Mouse (Mus musculus) intestine, embryonic 15.5 days (tissue): Measurements from ENCODE around the gene Boll. TPM values are rescaled to one million over a fixed set of nuclear protein-coding genes. Genes with fewer than 3 reads are reported as not detected.
"Not testable (repeated sequence)": the region's sequence is repeated elsewhere in the genome, so short reads cannot be mapped to it uniquely, and the experiment has no call there.

Source experiments
- ATAC-seq: fragments of 200-750 bp; cut with Nextera tagmentation; 2 replicates; pipeline ENCODE4 v1.8.0; 2017; ENCODE audit warnings: moderate TSS enrichment, moderate library complexity
- H3K27ac ChIP-seq: fragments of 300-500 bp; sonication (generic); 2 replicates; pipeline ENCODE4 v1.5.1; 2015; ENCODE audit warnings: mild to moderate bottlenecking, inconsistent platforms
- H3K27me3 ChIP-seq: fragments of 300-500 bp; sonication (generic); replicated peaks from 2 replicates; pipeline ENCODE4 v1.6.1; 2015; ENCODE audit warnings: inconsistent platforms
- H3K36me3 ChIP-seq: fragments of 300-500 bp; sonication (generic); 2 replicates; pipeline ENCODE4 v1.6.1; 2015; ENCODE audit warnings: inconsistent platforms
- H3K4me1 ChIP-seq: fragments of 300-500 bp; sonication (generic); replicated peaks from 2 replicates; pipeline ENCODE4 v1.6.1; 2015; ENCODE audit warnings: inconsistent platforms
- H3K4me2 ChIP-seq: fragments of 300-500 bp; sonication (generic); replicated peaks from 2 replicates; pipeline ENCODE4 v1.6.1; 2015; ENCODE audit warnings: mild to moderate bottlenecking, inconsistent platforms
- H3K4me3 ChIP-seq: fragments of 300-500 bp; sonication (generic); replicated peaks from 2 replicates; pipeline ENCODE4 v1.5.1; 2015; ENCODE audit warnings: inconsistent platforms
- H3K9ac ChIP-seq: fragments of 300-500 bp; sonication (generic); 2 replicates; pipeline ENCODE4 v1.6.1; 2015; ENCODE audit warnings: inconsistent platforms
- H3K9me3 ChIP-seq: fragments of 300-500 bp; sonication (generic); 2 replicates; pipeline ENCODE4 v1.6.1; 2016; ENCODE audit warnings: inconsistent platforms
- WGBS: fragments of 180-500 bp; shearing (Covaris S2); methylation state at CpG from one replicate; pipeline ENCODE4 v1.1.7; 2015; 5-methylcytosine and 5-hydroxymethylcytosine counted together
- polyA plus RNA-seq: library from polyadenylated mRNA; unstranded; fragments of >200 nt; fragmentation: Nextera tagmentation; extraction: Ambion mirVana; gene quantifications from 2 replicates; pipeline ENCODE4 v1.2.1, GENCODE M21; 2015

Boll gene
- polyA plus RNA-seq, 1 experiment from 2014 or later: 0.53 TPM

DNA sequence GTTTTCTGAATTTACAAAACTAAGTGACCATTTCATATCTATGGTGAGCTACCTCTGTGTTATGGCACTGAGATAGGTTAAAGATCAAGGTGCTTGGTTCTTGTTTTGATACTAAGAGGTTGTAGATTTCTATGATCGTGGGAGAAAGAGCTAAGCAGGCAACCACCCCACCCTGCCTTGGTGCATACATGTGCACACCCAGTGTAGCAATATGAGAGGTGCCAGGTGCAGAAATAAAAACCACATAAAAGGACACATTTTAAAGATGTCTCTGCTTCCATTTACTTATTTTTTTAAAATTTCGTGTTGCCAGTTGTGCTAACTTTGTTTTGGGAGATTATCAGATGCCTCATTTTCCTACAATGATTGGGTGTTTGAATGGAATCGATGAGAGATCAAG, 9.4 kb upstream of the Boll start:
- no peaks in the 10 kb centered on the region for H3K27me3 ChIP-seq
- WGBS: 83% methylated on average over 3 of the region's 3 CpGs
- no peak overlapping the region for H3K4me3 ChIP-seq
- H3K36me3 ChIP-seq: no peaks in the 10 kb centered on the region
- no peaks in the 10 kb centered on the region for H3K9me3 ChIP-seq
- no peak overlapping the region for H3K4me2 ChIP-seq
- no peak overlapping the region for H3K9ac ChIP-seq
- no peak overlapping the region for H3K27ac ChIP-seq
- H3K4me1 ChIP-seq: no peaks in the 10 kb centered on the region
- no peak for ATAC-seq

DNA sequence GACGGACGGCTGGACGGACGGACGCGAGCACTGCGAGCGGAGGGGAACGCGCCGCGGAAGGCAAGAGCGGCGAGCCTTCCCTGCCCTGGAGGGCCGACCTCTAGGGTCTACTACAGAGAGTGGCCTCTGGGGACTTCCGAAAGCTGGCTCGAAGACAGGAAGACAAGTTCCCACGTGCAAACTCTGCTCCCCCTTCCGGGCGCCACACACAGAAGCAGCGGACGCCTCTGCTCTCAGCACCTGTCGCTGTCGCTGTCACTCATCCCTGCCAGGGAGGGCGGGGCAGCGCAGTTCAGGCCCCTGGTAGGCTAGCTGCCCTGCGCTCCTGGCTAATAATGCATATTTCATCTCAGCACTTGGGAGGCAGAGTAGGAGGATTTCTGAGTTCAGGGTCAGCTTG, 317 bp upstream of the Boll start:
- peak; percentile 91 for ATAC-seq
- Histone ChIP-seq H3K4me1 (0 out of 2 replicates have a peak, but pooled peaks cover 3% of the 10 kb centered on the region), H3K4me3 (peak overlapping the region; percentile 49), H3K4me2 (peak overlapping the region; percentile 83), H3K27me3 (peaks cover 19% of the 10 kb centered on the region), H3K36me3 (no peaks in the 10 kb centered on the region), H3K27ac (no peak overlapping the region), H3K9me3 (peaks cover 4% of the 10 kb centered on the region; the same call in 1 of the 2 replicates), H3K9ac (0 out of 2 replicates have a peak overlapping the region, but pooled peaks have one; percentile 20)
- WGBS: 2% methylated on average over 26 of the region's 27 CpGs

DNA sequence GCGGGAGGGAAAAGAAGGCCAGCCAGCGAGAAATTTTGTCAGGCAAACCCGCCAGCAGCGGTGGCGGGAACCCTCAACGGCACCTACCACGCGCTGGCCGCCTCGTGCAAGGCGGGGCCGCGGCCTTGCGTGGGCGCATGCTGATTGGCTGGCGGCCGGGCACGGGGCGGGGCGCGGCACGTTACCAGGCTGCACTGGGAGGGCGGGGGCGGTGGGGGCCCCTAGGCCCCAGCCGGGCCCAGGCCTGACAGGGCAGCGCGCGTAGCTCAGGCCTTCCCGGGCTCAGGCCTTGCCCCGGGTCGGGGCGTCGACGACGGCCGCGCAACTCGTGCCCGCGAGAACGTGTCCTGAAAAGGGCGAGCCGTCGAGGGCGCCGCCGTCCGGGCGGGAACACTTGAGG, 635 bp downstream of the Boll start:
- Histone ChIP-seq H3K4me3 (peak overlapping the region; percentile 49), H3K9ac (no peak overlapping the region), H3K36me3 (no peaks in the 10 kb centered on the region), H3K4me2 (peak overlapping the region; percentile 83), H3K27me3 (peaks cover 19% of the 10 kb centered on the region), H3K27ac (no peak overlapping the region), H3K9me3 (peaks cover 4% of the 10 kb centered on the region; the same call in 1 of the 2 replicates), H3K4me1 (0 out of 2 replicates have a peak, but pooled peaks cover 3% of the 10 kb centered on the region)
- WGBS: 46% methylated on average over 49 of the region's 49 CpGs
- ATAC-seq: peak; percentile 64

DNA sequence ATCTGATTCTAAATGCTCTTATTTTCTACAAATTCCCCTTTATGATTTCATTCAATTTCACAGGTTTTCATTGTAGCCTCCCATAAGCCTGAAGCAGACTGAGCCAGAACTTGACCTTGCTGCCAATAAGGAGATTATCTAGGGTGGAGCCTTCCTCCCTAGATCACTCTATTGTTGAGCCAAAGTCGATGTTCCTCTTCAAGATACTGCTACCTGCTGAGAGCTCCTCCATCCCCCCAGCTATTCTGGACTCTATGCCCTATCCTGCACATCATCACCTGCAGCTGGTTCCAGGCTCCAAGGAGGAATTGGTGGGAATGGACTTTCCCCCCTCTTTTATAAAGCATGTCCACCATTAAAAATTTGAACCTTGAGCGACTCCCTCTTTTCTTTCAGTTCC, 11.4 kb downstream of the Boll start:
- not testable (repeated sequence) for H3K36me3 ChIP-seq, H3K9me3 ChIP-seq, ATAC-seq, H3K9ac ChIP-seq, H3K27me3 ChIP-seq, H3K4me1 ChIP-seq, H3K4me2 ChIP-seq, H3K4me3 ChIP-seq, H3K27ac ChIP-seq
- 76% methylated on average over 2 of the region's 2 CpGs for WGBS

DNA sequence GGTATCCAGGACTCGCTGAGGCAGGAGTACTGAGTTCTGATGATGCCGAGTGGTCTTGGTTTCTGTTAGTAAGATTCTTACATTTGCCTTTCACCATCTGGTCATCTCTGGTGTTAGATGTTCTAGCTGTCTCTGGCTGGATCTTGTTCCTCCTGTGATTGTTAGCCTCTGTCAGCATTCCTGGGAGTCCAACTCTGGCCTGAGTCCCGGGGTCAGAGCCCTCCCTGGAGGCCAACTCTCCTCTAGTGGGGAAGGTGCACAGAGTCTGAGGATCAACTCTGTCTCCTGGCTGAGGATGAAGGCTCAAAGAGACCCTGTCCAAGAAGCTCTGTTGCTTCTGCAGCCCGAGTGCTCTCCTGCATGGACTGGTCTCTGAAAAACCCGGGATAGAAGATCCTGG, 37.8 kb downstream of the Boll start:
- not testable (repeated sequence) for H3K4me1 ChIP-seq, H3K36me3 ChIP-seq, H3K27me3 ChIP-seq, H3K9ac ChIP-seq, H3K27ac ChIP-seq, H3K4me3 ChIP-seq, H3K4me2 ChIP-seq, ATAC-seq, H3K9me3 ChIP-seq
- WGBS: 79% methylated on average over 5 of the region's 5 CpGs

DNA sequence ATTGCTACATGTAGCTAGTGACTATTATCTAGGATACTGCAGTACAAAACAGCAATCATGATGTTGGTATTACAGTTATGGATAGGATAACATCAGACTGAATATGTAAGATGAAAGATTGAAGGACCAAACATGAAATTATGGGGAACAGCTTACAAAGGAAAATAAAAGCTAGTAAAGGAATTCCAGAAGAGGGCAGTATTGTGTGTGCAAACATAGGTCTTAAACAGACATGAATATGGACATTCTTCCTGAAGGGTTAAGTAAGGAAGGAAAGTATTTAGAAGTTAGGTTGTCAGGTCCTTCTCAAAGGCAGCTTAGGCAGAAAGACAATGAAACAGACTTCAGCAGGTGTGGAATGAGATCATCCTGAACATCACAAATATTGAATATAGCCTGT, 62.2 kb downstream of the Boll start:
- no peak for ATAC-seq
- Histone ChIP-seq H3K4me1 (no peaks in the 10 kb centered on the region), H3K4me3 (no peak overlapping the region), H3K9me3 (no peaks in the 10 kb centered on the region), H3K36me3 (no peaks in the 10 kb centered on the region), H3K27me3 (no peaks in the 10 kb centered on the region), H3K9ac (no peak overlapping the region), H3K4me2 (no peak overlapping the region), H3K27ac (no peak overlapping the region)

DNA sequence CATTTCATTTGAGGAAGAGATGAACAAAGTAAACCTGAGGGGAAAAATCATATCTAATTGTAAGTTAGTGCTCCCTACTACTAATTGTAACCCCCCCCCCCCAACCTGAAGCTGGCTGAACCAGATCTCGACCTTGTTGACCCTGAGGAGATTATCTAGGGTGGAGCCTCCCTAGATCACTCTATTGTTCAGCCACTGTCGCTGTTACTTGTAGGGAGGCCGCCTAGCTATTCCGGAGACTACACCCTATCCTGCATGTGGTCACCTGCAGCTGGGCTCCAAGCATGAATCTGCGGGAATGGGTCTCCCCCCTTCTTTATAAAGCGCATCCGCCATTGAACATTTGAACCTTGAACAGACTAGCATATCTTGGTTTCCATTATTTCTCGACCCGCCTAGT, 84.2 kb downstream of the Boll start:
- no peak for ATAC-seq
- H3K27me3 ChIP-seq: no peaks in the 10 kb centered on the region
- no peak overlapping the region for H3K27ac ChIP-seq
- no peak overlapping the region for H3K4me3 ChIP-seq
- H3K9ac ChIP-seq: no peak overlapping the region
- no peaks in the 10 kb centered on the region for H3K4me1 ChIP-seq
- 74% methylated on average over 9 of the region's 9 CpGs for WGBS
- H3K4me2 ChIP-seq: no peak overlapping the region
- H3K36me3 ChIP-seq: no peaks in the 10 kb centered on the region
- H3K9me3 ChIP-seq: no peaks in the 10 kb centered on the region

DNA sequence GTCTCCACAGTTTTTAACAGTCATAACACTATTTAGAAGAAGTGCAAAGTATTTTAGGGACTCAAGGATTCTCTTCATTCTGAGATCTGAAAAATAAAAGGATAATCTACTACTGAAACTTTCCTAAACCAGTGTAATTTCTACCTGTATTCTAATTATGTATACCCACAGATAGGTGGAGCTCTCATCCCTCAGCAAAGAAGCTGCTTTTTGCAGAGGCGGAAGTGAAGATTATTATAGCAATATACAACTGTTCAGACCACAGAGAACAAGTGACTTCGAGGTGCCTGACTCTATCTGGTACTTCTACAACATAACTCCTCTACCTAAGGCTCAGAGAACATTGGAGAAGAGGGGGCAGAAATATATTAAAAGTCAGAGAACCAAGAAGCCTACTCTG, 97.8 kb downstream of the Boll start:
- no peak overlapping the region for H3K4me3 ChIP-seq
- no peaks in the 10 kb centered on the region for H3K36me3 ChIP-seq
- no peaks in the 10 kb centered on the region for H3K9me3 ChIP-seq
- ATAC-seq: no peak
- no peaks in the 10 kb centered on the region for H3K4me1 ChIP-seq
- no peak overlapping the region for H3K27ac ChIP-seq
- no peak overlapping the region for H3K9ac ChIP-seq
- H3K4me2 ChIP-seq: no peak overlapping the region
- H3K27me3 ChIP-seq: no peaks in the 10 kb centered on the region
- 53% methylated on average over 2 of the region's 2 CpGs for WGBS

DNA sequence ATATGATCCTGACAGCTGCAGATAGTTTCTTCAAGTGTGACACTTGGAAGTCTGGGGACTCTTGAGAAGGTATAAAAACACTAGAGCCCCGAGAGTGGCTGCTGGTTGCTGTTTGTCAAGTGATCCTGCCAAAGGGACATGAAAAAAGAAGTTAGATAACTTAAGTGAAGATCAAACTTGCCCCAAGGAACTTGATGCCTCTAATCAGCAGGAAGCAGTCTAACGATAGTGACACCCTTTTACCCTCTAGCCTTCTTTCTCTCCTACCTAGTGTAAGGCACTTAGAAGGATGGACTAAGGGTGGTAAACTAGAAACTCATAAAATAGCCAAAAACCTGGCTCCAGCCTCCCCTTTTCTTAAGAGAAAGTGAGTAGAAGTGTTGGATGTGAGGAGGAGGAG, 98.9 kb downstream of the Boll start:
- Histone ChIP-seq H3K27ac (no peak overlapping the region), H3K4me3 (no peak overlapping the region), H3K27me3 (no peaks in the 10 kb centered on the region), H3K4me2 (no peak overlapping the region), H3K36me3 (no peaks in the 10 kb centered on the region), H3K9ac (no peak overlapping the region), H3K9me3 (no peaks in the 10 kb centered on the region), H3K4me1 (no peaks in the 10 kb centered on the region)
- 44% methylated on average over 2 of the region's 2 CpGs for WGBS
- ATAC-seq: no peak

DNA sequence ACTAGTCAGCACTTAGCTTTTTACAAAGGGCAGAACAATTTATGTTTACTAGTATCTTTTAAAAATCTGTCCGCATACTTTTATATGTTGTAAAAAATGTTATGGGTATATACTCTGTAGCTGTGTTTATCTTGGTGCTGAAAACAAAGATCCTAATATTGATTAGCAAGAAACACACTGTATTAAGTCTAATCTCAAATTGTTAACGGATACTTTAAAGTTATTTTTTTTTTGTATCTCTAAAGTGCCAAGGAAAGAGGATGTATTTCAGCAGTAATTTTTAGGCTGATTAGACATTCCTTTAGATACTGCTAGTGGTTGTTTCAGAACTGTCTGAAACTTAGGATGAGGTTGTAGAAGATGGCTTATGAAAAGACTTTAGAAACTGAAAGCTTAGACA, 116.9 kb downstream of the Boll start:
- H3K9me3 ChIP-seq: no peaks in the 10 kb centered on the region
- no peak overlapping the region for H3K4me3 ChIP-seq
- no peak overlapping the region for H3K9ac ChIP-seq
- H3K4me1 ChIP-seq: no peaks in the 10 kb centered on the region
- H3K36me3 ChIP-seq: no peaks in the 10 kb centered on the region
- WGBS: 85% methylated on average over 2 of the region's 2 CpGs
- no peak overlapping the region for H3K27ac ChIP-seq
- ATAC-seq: no peak
- H3K27me3 ChIP-seq: no peaks in the 10 kb centered on the region
- H3K4me2 ChIP-seq: no peak overlapping the region

DNA sequence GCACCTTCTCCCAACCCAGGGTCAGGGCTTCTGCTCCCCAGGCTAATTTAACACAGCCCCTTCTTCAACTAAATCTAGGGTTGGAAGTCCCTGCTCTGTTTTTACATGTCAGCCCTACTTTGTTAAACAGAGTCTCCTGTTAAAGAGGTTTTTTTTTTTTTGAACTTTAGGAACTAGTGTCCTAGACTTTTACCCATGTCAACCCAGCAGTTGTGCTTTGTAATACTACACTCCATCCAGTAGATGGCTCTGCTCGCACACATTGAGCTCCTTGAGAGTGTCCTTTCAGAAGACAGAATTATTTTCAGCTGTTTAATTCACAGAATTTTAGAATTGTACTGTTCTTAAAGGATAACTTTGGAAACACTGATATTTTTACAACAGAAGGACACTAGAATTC, 124.0 kb downstream of the Boll start:
- no peak for ATAC-seq
- Histone ChIP-seq H3K27me3 (no peaks in the 10 kb centered on the region), H3K4me1 (peaks cover 11% of the 10 kb centered on the region; the same call in 1 of the 2 replicates), H3K9ac (peak overlapping the region; percentile 70; the same call in 1 of the 2 replicates), H3K4me3 (peak overlapping the region; percentile 78), H3K9me3 (no peaks in the 10 kb centered on the region), H3K27ac (no peak overlapping the region), H3K4me2 (peak overlapping the region; percentile 86), H3K36me3 (no peaks in the 10 kb centered on the region)
- WGBS: 2% methylated on average over 1 of the region's 1 CpGs

DNA sequence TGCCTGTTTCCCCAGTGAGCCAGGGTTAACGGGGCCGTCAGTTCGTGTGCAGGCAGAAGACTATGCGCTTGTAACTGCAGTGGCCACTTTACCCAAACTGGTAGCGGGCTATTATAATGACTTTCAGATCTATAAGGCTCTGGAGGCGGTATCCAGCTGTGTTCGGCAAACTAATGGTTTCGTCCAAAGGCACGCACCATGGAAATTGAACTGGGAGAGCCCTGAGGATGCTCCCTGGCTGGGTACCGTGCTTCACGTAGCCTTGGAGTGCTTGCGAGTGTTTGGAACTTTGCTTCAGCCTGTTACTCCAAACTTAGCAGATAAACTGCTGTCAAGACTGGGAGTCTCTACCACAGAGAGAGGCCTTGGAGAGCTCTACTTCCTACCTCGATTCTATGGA, 124.8 kb downstream of the Boll start:
- Histone ChIP-seq H3K9ac (peak overlapping the region; percentile 70), H3K27me3 (no peaks in the 10 kb centered on the region), H3K36me3 (no peaks in the 10 kb centered on the region), H3K4me2 (peak overlapping the region; percentile 86), H3K4me3 (peak overlapping the region; percentile 78), H3K9me3 (no peaks in the 10 kb centered on the region), H3K27ac (no peak overlapping the region), H3K4me1 (peaks cover 11% of the 10 kb centered on the region; the same call in 1 of the 2 replicates)
- ATAC-seq: no peak
- WGBS: 34% methylated on average over 13 of the region's 13 CpGs

DNA sequence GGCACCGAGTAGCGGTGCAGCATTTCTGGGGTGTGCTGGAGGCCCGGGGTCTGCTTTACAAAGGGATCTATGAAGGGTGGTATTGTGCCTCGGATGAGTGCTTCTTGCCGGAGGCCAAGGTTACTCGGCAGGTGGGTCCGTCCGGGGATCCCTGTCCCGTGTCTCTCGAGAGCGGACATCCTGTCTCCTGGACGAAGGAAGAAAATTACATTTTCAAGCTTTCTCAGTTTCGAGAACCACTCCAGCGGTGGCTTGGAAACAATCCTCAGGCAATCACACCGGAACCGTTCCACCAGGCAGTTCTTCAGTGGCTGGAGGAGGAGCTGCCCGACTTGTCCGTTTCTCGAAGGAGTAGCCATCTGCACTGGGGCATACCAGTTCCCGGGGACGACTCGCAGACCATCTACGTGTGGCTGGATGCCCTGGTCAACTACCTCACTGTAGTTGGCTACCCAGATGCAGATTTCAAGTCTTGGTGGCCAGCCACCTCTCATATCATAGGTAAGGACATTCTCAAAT, 125.6 kb downstream of the Boll start:
- no peak for ATAC-seq
- under 1% methylated on average over 23 of the region's 23 CpGs for WGBS
- H3K9ac ChIP-seq: peak overlapping the region; percentile 70

More for the DNA sequence above, 125.6 kb downstream of the Boll start:
- peak overlapping the region; percentile 86 for H3K4me2 ChIP-seq
- H3K9me3 ChIP-seq: no peaks in the 10 kb centered on the region
- no peaks in the 10 kb centered on the region for H3K27me3 ChIP-seq
- peaks cover 11% of the 10 kb centered on the region; the same call in 1 of the 2 replicates for H3K4me1 ChIP-seq
- H3K27ac ChIP-seq: peak overlapping the region; percentile 59; the same call in 1 of the 2 replicates
- no peaks in the 10 kb centered on the region for H3K36me3 ChIP-seq
- H3K4me3 ChIP-seq: peak overlapping the region; percentile 78
